Mouse (Mus musculus): ENCODE results near the gene Cdon.

Cdon gene

DNA sequence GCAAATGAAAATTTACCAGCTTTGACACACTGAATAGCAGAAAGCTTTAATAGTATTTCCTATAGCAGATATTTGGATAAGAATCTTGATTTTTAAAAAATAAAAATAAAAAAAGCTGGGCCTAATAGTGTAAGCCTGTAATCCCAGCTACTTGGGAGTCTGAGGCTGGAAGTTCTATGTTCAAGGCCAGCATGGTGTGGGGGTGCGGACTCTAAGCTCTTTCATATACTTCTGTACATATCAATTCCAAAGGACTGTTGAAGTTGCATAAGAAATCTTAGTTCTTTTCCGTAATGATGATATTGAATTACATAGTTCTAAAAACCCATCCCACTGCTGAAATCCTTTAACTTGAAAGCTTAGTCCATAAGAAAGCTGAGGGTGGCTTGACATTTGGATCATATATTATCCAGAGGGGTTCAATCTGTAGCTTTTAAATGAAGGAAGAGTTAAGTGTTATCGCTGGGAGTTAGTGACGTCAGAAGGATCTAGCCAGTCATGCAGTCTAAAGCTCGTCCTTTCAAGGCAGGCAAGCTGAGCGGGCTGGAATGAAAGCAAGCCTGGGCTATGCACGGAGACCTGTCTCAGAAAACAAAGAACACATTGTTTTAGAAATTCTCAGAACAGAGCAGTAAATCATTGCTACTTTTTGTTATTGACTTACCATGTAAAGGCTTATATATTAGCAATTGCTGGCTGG, 72.3 kb downstream of the Cdon start:
- no peak for DNase-seq (ENCODE audit: low read depth, low spot score)

DNA sequence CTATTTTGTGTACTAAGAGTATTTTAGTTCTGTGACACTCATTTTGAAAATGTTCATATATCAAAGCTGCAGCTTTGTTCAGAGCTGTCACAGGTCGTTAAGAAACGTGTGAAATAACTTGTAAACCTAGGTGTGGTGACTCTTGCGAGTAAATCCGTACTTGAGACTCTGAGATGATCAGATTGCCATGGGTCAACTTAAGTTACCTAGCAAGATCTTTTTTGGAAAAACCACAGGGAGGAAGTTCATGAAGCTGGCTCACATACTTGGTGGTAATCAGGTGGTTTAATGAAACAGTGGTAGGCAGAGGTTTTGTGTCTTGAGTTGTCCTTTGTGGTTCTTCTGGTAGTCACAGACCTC, 72.8 kb downstream of the Cdon start:
- DNase-seq (ENCODE audit: low read depth, low spot score), result no peak

DNA sequence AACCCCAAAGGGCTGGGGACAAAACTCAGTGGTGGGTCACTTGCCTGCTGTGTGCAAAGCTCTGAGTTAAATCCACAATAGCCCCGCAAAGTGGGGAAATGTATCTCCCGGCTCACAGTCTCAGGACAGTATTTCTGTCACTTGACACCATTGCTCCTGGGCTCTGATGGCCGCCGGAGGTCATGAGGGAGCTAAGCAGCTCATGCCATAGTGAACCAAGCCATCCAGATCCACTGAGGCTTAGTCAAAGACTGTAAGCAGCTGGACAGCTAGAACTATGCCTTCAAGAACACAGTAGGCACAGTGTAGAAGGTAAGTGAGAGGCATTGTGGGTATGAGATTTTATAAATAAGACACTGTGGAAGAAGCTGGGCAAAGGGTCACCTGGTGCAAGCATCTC, 74.0 kb downstream of the Cdon start:
- DNase-seq (ENCODE audit: low read depth, low spot score), result no peak

DNA sequence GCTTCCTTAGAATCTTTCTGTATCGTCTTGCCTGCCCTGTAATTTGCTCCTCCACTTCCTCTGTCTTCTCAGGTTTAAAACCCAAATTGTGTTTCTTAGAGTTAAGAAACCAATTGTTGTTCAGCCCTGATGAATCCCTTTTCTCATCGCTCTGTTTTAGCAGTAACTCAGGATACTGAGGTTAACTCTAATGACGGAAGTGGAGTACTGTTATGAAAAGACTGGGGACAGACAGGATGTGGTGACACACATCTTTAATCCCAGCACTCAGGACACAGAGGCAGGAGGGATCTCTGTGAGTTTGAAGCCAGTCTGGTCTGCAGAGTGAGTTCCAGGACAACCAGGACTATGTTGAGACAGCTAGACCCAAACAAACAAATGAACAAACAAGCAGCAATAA, 74.5 kb downstream of the Cdon start:
- DNase-seq (ENCODE audit: low read depth, low spot score), result no peak

DNA sequence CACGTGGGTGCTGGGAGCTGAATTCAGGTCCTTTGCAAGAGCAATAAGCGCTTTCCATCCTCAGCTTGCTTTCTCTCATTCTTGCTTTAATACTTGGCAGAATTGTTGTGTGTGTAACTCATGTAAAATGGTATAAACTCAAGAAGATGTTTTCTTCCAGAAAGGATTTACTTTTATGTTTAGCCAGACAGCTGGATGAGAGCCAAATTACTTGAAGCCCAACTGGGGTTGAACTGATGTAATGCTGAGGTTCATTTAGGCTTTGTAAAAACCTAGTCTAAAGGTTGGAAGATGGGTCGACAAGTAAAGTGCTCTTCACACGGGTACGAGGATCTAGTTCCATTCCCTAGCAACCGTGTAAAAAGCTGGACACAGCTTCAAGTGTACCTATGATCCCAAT, 79.0 kb downstream of the Cdon start:
- DNase-seq (ENCODE audit: low read depth, low spot score), result no peak

DNA sequence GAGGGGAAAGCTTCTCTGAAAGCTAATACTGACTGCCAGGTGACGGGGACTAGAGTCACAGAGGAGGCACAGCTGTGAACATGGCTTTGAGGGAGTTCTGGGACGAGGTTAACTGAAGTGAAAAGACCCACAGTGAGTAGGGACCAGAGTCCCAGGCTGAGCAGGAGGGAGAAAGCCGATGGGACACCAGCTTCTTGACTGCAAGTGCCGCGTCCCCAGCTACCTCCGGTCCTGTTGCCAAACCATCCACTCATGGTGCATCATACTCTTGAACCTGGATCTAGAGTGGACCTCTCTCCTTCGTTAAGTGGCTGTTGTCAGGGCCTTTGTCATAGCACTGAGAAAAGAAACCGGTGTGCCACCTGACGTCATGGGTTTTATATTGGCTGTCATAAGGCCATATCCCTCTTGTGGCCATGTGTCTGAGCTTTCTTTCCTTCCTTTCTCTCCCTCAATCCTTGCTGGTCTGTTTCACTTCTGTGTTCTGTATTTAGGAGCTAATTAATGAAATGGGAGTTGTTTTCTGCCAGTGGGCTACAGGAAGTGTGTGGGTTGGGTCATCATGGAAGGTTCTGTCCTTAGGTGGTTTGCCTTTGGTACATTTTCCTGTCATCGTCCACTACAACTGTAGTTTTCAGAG, 81.6 kb downstream of the Cdon start:
- no peak for DNase-seq (ENCODE audit: low read depth, low spot score)

DNA sequence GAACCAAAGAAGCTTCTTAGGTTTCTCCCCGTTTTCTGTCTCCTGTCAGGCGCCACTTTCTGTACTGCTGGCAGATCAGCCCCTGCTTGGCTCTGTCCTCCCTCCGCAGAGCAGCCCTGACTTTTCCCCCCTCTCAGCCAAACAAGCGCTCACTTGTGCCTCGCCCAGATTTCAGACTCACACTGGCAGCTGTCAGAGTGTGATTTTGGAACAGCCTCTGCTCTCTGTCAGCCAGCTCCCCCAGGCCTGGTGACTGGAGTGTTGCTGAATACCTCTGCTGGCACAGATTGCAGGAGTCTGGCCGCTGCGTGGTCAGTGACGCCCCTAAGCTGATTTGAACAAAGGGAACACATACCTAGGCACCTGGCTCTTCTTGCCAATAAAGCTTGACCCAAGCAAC, 87.3 kb downstream of the Cdon start:
- DNase-seq (ENCODE audit: low read depth, low spot score), result no peak

DNA sequence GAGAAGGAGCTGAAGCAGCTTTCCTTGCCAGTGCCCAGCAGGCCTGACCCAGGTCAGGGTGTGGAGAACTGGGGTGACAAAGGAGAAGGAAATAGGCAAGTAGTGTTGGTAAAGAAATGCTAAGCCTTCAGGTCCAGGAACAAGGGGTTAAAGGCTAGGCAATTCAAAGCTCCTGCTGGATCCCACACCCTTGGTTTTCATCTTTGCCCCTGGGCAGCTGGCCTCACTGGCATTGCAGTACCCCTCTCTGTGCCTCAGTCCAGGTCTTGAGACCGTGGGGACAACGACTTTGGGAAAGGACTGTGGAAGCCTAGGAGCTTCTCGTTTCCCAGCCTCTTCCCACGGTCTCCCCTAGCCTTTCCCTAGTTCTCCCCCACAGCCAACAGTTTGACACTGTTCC, 93.0 kb downstream of the Cdon start:
- DNase-seq (ENCODE audit: low read depth, low spot score), result no peak

DNA sequence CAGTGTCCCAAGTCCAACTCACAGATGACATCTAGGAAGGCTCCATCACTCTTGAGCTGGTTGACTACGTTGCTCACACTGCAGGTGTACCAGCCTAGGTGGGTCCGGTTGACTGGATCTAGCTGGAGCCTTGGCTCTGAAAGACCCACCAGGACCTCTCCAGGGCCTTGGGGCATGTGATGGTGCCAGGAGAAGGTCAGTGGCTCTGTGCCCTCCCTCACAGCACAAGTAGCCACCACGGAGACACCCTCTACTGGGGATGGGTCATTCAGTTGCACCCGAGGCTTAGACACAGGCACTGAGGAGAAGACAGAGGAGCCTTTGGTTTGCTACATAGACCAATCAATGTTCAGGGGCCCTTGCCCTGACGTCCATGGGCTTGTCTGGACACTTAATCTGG, 95.3 kb downstream of the Cdon start:
- no peak for DNase-seq (ENCODE audit: low read depth, low spot score)

DNA sequence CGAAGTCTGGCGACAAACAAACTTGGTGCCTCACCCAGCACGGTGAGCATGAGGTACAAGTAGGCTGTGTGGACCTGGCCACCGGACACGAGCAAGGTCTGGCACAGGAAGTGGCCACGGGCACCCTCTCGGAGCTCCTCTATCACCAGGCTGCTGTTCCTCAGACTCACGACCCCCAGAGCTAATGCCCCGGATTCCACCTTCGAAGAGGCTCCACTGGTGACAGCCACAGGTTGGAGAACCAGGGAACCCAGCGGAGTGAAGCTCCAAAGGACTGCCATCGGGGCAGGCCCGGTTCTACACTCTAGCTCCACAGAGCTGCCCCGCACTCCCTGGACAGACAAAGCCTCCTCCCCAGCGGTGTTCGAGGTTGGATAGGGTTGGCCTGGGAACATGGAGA, 95.8 kb downstream of the Cdon start:
- DNase-seq (ENCODE audit: low read depth, low spot score), result no peak

DNA sequence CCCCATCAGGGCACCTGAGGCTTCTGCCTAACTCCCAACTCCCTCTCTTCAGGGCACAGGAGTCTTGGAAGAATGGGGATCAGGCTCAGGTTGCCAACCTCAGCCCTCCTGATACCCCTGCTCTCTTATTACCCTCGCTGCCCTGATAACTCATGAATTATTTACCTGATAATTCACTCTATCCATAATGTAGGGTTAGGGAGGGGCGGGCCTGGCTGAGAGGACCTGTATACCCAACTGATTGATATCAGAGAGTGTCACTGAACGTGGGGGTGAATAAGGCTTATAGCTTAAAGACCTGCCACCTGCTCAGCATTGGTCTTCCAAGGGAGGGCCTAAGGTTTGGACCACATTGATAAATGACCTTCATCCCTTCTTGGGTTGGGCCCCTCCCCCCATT, 97.2 kb downstream of the Cdon start, which contains the start of gene Gm1113:
Gene Gm1113, minus strand, starts transcription at position 101 of the 400 bp plus-strand sequence.
- DNase-seq (ENCODE audit: low read depth, low spot score), result no peak

DNA sequence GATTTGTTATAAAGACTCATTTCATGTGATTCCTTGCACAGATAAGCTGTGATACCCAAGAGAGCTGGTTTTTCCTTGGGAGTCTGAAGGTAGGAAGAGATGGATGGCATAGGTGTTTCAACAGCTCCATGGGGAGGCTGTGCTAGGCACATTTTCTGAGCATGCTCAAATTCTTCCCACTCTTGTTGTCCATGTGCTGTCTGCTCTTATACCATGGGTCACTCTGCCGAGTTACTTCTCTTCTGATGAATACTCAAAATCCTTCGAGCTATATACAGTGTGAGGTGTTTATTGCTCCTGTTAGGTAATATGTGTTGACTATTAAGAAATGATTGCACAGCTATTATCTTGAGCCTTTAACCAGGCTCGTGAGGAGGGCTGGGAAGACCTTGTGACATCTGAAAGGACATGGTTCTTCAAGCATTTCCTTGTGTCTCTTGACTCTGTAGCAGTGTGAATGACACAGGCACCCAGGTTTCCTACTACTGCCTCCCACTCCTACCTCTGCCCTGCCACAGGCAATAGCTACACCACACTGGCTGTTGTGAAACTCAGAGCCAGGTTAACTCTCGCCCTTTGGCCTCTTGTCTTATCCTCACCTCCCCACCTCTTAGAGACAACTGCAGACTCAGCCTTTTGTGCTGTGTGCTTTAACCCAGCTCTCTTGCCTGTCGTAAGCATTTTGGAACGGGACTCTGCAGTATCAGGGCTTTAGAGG, 99.9 kb downstream of the Cdon start:
- DNase-seq (ENCODE audit: low read depth, low spot score), result no peak

DNA sequence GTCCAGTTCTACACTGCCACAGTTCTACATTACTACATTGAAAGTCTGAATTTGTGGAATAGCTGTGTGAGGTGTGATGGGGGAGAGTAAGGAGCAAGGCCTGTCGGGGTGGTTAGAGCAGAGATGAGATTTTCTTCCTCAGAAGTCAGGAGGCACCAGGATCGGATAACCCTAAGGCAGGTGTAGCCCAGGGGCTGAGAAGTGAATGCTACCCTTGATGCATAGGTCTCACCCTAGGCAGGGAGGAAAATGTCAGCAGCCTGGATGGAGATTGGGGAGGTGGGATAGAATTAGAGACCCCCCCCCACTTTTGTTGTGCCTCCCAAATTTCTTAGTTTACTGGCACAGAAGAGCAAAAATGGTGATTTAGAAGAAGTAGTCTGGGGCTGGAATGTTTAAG, 101.3 kb downstream of the Cdon start:
- DNase-seq (ENCODE audit: low read depth, low spot score), result no peak

DNA sequence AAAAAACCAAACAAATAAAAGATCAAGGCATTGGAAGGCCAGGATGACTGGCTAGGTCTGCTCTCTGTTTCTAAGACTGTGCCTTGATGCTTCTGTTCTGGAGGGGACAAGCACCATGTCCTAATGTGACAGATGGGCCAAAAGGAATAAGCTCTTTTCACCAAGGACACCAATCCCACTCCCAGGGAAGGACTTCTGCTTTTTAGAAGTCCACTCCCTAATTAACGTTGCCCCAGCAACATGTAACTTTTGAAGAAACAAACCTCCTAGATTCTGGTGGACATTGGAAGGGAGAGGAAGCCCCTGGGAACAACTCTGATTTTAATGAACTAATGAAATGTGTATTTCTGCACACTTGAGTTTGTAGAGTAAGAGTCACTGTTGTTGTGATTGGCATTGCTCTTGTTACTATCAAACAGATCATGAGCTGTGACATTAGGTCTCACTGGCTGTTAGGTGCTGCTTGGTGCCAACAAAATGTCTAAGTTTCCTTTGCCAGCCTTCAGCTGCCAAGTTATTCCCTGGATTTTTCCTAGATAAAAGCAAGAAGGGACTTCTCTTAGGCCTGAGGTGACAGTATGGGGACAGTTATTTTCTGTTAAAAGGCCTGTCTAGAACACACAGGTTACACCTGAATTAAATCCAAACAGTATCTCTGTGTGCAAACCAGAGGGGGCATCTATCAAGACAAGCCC, 102.0 kb downstream of the Cdon start:
- no peak for DNase-seq (ENCODE audit: low read depth, low spot score)

DNA sequence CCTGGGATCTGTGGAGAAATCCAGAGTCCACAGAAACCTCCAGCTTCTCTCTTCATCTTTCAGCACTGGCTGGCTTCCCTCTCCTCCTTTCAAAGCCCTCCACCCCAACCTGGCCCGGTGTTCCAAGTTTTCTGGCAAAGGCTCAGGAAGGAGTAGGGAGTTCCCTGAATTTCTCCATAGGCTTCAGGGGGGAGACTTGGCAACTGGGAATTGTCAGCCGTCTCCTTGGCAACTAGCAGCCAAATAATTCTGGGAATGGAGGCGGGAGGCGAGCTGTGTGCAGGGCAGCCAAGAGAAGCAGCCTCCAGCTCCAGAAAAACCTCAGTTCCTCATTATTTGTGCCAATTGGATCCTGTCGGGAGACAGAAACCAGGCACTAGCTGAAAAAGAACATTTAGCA, 102.6 kb downstream of the Cdon start:
- no peak for DNase-seq (ENCODE audit: low read depth, low spot score)

DNA sequence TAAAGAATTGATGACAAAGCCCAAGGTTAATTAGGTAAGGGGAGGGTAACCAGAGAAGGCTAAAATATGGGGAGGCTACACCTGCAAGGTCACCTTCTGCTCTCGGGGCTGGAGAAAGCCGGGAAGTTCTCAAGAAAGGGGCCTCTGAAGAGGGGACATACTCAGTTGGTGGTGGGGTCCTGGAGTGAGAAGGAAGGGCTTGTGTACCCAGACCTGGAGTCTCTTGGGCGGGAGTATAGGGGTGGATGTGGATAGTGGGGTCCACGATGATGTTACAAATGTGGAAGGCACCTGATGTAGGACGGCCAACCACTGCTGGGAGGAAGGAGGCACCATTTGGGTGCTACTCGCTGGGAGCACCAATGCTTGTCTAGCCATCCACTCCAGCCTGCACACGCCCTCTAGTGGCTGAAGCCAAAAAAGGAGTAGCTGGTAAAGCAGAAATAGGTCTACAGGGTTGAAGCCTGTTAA, 103.0 kb downstream of the Cdon start:
- DNase-seq (ENCODE audit: low read depth, low spot score), result peak; percentile 50

DNA sequence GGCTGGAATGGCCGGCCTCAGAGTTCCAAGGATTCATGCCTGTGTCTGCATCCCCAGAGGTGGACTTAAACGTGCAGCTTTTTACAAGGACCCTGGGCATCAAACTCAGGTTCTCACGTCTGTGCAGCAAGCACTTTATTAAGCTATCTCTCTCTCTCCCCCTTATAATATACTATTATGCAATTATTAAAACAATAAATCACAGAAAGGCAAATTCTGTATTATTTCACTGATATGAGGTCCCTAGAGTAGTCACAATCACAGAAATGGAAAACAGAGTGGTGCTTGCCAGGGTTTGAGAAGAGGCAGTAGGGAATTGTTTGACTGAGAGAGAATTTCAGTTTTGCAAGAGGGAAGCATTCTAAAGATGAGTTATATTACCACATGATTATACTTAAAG, 108.2 kb downstream of the Cdon start:
- DNase-seq (ENCODE audit: low read depth, low spot score), result no peak

DNA sequence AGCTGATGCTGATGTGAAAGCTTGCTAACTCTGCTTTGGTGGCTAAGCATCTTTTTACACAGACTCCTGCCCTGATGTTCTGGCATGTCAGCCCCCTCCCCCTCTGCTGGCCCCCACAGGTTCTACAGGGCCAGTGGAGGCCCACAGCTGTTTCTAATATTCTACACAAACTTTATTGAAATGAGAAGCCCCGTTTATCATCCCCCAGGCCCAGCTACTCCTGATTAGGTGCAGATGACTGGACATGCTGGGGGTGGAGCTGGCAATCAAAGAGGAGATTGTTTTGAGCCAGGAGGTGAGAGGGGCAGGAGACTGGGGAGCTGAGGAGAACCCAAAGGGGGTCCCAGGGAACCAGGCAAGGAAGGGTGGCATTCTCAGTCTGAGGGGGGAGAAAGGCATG, 108.9 kb downstream of the Cdon start:
- no peak for DNase-seq (ENCODE audit: low read depth, low spot score)

DNA sequence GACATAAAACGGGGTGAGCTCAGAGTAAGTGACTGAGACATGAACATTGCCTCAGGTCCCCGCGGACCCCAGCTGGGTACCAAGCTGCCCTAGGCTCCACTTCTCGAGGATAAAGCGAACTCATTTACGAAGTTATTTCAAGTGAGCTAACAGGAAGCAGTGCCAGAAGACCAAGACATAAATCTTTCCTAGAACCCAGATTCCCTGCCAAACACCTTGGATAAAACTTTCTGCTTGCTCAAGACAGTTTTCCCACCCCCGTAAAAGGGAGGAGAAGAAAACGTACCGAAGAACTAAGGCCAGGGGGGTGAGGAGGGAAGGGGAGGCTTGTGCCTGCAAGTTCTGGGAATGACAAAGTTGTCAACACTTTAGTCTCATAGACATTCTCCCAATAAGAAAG, 112.3 kb downstream of the Cdon start:
- DNase-seq (ENCODE audit: low read depth, low spot score), result no peak

DNA sequence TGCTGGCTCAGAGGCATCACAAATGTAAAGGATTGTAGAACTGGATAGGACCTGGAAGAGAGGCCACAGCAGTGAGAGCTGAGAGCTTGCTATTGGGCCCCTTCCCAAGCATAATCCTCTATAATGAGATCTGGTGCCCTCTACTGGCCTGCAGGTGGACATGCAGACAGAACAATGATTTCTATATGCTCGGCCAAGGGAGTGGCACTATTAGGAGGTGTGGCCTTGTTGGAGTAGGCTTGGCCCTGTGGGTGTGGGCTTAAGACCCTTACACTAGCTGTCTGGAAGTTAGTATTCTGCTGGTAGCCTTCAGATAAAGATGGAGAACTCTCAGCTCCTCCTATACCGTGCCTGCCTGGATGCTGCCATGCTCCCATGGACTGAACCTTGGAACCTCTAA, 114.2 kb downstream of the Cdon start:
- DNase-seq (ENCODE audit: low read depth, low spot score), result no peak

DNA sequence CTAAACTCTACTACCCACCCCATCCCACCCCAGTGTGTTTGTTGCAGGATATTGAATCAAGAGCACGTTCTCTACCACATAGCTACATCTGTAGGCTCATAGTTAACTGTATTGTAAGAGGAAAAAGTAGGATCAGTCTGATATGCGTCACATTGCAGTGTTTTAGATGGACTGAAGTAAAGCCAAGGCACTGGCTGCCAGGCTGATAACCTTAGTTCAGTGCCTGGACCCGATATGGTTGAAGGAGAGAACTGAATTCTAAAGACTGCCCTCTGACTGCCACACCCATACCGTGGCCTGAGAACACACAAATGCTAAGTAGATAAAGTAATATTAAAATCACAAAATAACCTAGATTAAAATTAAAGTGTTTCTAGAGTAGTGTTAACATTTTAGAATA, 114.9 kb downstream of the Cdon start:
- no peak for DNase-seq (ENCODE audit: low read depth, low spot score)

DNA sequence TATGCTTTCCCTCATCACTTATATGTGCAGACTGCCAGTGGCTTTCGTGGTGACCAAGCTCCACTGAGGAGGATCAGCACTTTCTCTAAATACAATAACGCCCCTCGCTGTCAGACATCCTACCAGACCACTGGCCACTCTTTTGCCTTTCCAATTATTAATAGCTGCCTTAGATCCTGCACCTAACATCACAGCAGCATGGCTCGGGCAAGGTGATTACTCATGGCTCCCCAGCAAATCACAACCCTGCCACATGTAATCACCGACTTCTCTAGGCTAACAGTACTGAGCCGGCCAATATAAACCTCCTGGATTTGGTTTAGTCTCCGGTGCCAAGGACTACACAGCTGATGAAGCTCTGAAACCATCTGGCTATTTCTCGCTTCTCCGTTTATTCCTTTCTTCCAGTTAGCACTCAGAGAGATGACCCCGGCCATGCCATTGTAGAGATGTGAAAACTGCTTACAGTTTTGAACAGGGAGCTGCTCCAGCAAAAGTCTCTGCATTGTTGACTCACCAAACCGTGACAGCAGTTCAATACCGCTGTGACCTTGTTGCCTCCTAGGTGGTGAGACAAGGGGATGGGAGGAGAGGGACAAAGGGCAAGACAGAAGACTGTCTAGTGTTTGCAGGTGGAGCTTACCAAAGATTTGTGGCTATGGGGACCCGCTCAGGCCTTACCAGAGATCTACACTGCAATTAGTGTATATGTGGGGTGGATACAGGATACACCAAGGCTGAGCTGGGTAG, 118.2 kb downstream of the Cdon start:
- no peak for DNase-seq (ENCODE audit: low read depth, low spot score)

All from retina, adult 2 months (tissue).